Mouse (Mus musculus) heart, embryonic 16.5 days (tissue): Measurements from ENCODE around the gene Cnot11. TPM values are rescaled to one million over a fixed set of nuclear protein-coding genes. Genes with fewer than 3 reads are reported as not detected.

ENCODE experiments used
- ATAC-seq: fragments of 200-750 bp; cut with Nextera tagmentation; replicated peaks from 2 replicates; pipeline ENCODE4 v1.8.0; 2017; ENCODE audit warnings: moderate number of reproducible peaks; ENCODE audit not compliant: insufficient read depth, low FRiP score; ENCODE audit errors: extremely low read depth
- H3K27ac ChIP-seq: fragments of 300-500 bp; sonication (generic); 2 replicates; pipeline ENCODE4 v1.5.1; 2014; ENCODE audit warnings: mild to moderate bottlenecking, low read length, control low read depth, moderate library complexity
- H3K27me3 ChIP-seq: fragments of 300-500 bp; sonication (generic); 2 replicates; pipeline ENCODE4 v1.6.1; 2014; ENCODE audit warnings: low read length, mixed read lengths; ENCODE audit not compliant: control insufficient read depth, insufficient read depth
- H3K36me3 ChIP-seq: fragments of 300-500 bp; sonication (generic); 2 replicates; pipeline ENCODE4 v1.6.1; 2014; ENCODE audit not compliant: control insufficient read depth, insufficient read depth
- H3K4me1 ChIP-seq: fragments of 300-500 bp; sonication (generic); 2 replicates; pipeline ENCODE4 v1.6.1; 2014; ENCODE audit warnings: low read length, mixed read lengths; ENCODE audit not compliant: control insufficient read depth, insufficient read depth
- H3K4me2 ChIP-seq: fragments of 300-500 bp; sonication (generic); 2 replicates; pipeline ENCODE4 v1.6.1; 2014; ENCODE audit warnings: low read depth, mild to moderate bottlenecking, control low read depth, low read length
- H3K4me3 ChIP-seq: fragments of 300-500 bp; sonication (generic); 2 replicates; pipeline ENCODE4 v1.5.1; 2014; ENCODE audit warnings: mild to moderate bottlenecking, control low read depth, low read length
- H3K9ac ChIP-seq: fragments of 300-500 bp; sonication (generic); 2 replicates; pipeline ENCODE4 v1.6.1; 2014; ENCODE audit warnings: low read length, control low read depth
- H3K9me3 ChIP-seq: fragments of 300-500 bp; sonication (generic); replicated peaks from 2 replicates; pipeline ENCODE4 v1.6.1; 2016; ENCODE audit warnings: low read length; ENCODE audit not compliant: control insufficient read depth
- WGBS: fragments of 180-500 bp; shearing (Covaris S2); extraction: QIAGEN DNeasy Blood & Tissue Kit; methylation state at CpG from one replicate; pipeline ENCODE4 v1.1.7; 2014; 5-methylcytosine and 5-hydroxymethylcytosine counted together
- polyA plus RNA-seq: library from polyadenylated mRNA; unstranded; fragments of >200 nt; fragmentation: Nextera tagmentation; extraction: Ambion mirVana; gene quantifications from 2 replicates; pipeline ENCODE4 v1.2.1, GENCODE M21; 2015

Gene Cnot11
- 13.2 and 14.6 TPM in 2 replicates for polyA plus RNA-seq

- Histone ChIP-seq H3K9me3 (no peaks in the 10 kb centered on the region; the same call in 1 of the 2 replicates), H3K27me3 (no peaks in the 10 kb centered on the region), H3K4me1 (peaks cover 10% of the 10 kb centered on the region; the same call in 1 of the 2 replicates), H3K4me2 (peak within 1 kb of the TSS; percentile 94), H3K36me3 (peaks cover 19% of the 10 kb centered on the region), H3K9ac (peak within 1 kb of the TSS; percentile 96), H3K27ac (peak within 1 kb of the TSS; percentile 91), H3K4me3 (peak within 1 kb of the TSS; percentile 85)
- ATAC-seq = no peak
- 38% methylated on average over 13 of the region's 13 CpGs for WGBS
Observed at GRCm38 (mm10) chr1:39534831-39535230, at the start of gene Cnot11. Gene Cnot11, plus strand, starts transcription at chr1:39534992.

GRCm38 (mm10) chr1:39487370-39487769, 47.4 kb upstream of the Cnot11 start:
- no peak for ATAC-seq
- H3K9ac ChIP-seq = no peak overlapping the region
- H3K4me2 ChIP-seq = no peak overlapping the region
- H3K9me3 ChIP-seq = no peaks in the 10 kb centered on the region
- no peaks in the 10 kb centered on the region for H3K27me3 ChIP-seq
- no peak overlapping the region for H3K27ac ChIP-seq
- H3K4me1 ChIP-seq = no peaks in the 10 kb centered on the region
- WGBS = 73% methylated on average over 3 of the region's 3 CpGs
- H3K36me3 ChIP-seq = no peaks in the 10 kb centered on the region
- H3K4me3 ChIP-seq = no peak overlapping the region

GRCm38 (mm10) chr1:39493165-39493564, 41.6 kb upstream of the Cnot11 start:
- H3K9me3 ChIP-seq = peaks cover 3% of the 10 kb centered on the region; the same call in 1 of the 2 replicates
- no peak overlapping the region for H3K27ac ChIP-seq
- no peak for ATAC-seq
- H3K4me3 ChIP-seq = no peak overlapping the region
- WGBS = 71% methylated on average over 5 of the region's 5 CpGs
- no peaks in the 10 kb centered on the region for H3K36me3 ChIP-seq
- no peaks in the 10 kb centered on the region for H3K27me3 ChIP-seq
- no peaks in the 10 kb centered on the region for H3K4me1 ChIP-seq
- no peak overlapping the region for H3K4me2 ChIP-seq
- no peak overlapping the region for H3K9ac ChIP-seq

- Histone ChIP-seq H3K4me1 (no peaks in the 10 kb centered on the region), H3K27me3 (no peaks in the 10 kb centered on the region), H3K27ac (no peak overlapping the region), H3K4me3 (no peak overlapping the region), H3K36me3 (no peaks in the 10 kb centered on the region), H3K9me3 (peaks cover 3% of the 10 kb centered on the region; the same call in 1 of the 2 replicates), H3K9ac (no peak overlapping the region), H3K4me2 (no peak overlapping the region)
- 63% methylated on average over 3 of the region's 3 CpGs for WGBS
- no peak for ATAC-seq
Observed at GRCm38 (mm10) chr1:39493664-39494063, 41.1 kb upstream of the Cnot11 start.

- Histone ChIP-seq H3K4me3 (no peak overlapping the region), H3K27ac (no peak overlapping the region), H3K36me3 (no peaks in the 10 kb centered on the region), H3K27me3 (no peaks in the 10 kb centered on the region), H3K4me1 (no peaks in the 10 kb centered on the region), H3K9me3 (peaks cover 3% of the 10 kb centered on the region; the same call in 1 of the 2 replicates), H3K9ac (no peak overlapping the region), H3K4me2 (no peak overlapping the region)
- 91% methylated on average over 4 of the region's 4 CpGs for WGBS
- no peak for ATAC-seq
Observed at GRCm38 (mm10) chr1:39496995-39497394, 37.8 kb upstream of the Cnot11 start.

GRCm38 (mm10) chr1:39497748-39498147, 37.0 kb upstream of the Cnot11 start:
- no peak for ATAC-seq
- Histone ChIP-seq H3K9ac (no peak overlapping the region), H3K4me3 (no peak overlapping the region), H3K27me3 (no peaks in the 10 kb centered on the region), H3K36me3 (no peaks in the 10 kb centered on the region), H3K4me1 (no peaks in the 10 kb centered on the region), H3K4me2 (no peak overlapping the region), H3K9me3 (peaks cover 3% of the 10 kb centered on the region; the same call in 1 of the 2 replicates), H3K27ac (no peak overlapping the region)
- WGBS = 86% methylated on average over 11 of the region's 11 CpGs

- no peak for ATAC-seq
Observed at GRCm38 (mm10) chr1:39499485-39499941, 35.3 kb upstream of the Cnot11 start.

GRCm38 (mm10) chr1:39502817-39503633, 31.8 kb upstream of the Cnot11 start:
- Histone ChIP-seq H3K4me1 (no peaks in the 10 kb centered on the region), H3K9me3 (no peaks in the 10 kb centered on the region), H3K4me3 (no peak overlapping the region), H3K36me3 (no peaks in the 10 kb centered on the region), H3K27me3 (no peaks in the 10 kb centered on the region), H3K4me2 (no peak overlapping the region), H3K27ac (no peak overlapping the region), H3K9ac (no peak overlapping the region)
- no peak for ATAC-seq
- 74% methylated on average over 17 of the region's 17 CpGs for WGBS

More at GRCm38 (mm10) chr1:39499485-39499941, 35.3 kb upstream of the Cnot11 start:
- Histone ChIP-seq H3K36me3 (no peaks in the 10 kb centered on the region), H3K27me3 (no peaks in the 10 kb centered on the region), H3K4me2 (no peak overlapping the region), H3K9me3 (peaks cover 3% of the 10 kb centered on the region; the same call in 1 of the 2 replicates), H3K27ac (no peak overlapping the region), H3K9ac (no peak overlapping the region), H3K4me3 (no peak overlapping the region), H3K4me1 (no peaks in the 10 kb centered on the region)
- WGBS = 65% methylated on average over 2 of the region's 2 CpGs

- no peak overlapping the region for H3K9ac ChIP-seq
- H3K4me3 ChIP-seq = no peak overlapping the region
- no peaks in the 10 kb centered on the region for H3K4me1 ChIP-seq
- WGBS = 9% methylated on average over 1 of the region's 1 CpGs
- no peaks in the 10 kb centered on the region for H3K36me3 ChIP-seq
- H3K27me3 ChIP-seq = no peaks in the 10 kb centered on the region
- H3K4me2 ChIP-seq = no peak overlapping the region
- ATAC-seq = no peak
- no peaks in the 10 kb centered on the region for H3K9me3 ChIP-seq
- H3K27ac ChIP-seq = no peak overlapping the region
Observed at GRCm38 (mm10) chr1:39504261-39504660, 30.5 kb upstream of the Cnot11 start.
